Mouse (Mus musculus) thymus, postnatal 25 days (tissue): Measurements from ENCODE around the gene Gtpbp3.
"Not testable (repeated sequence)": the region's sequence is repeated elsewhere in the genome, so short reads cannot be mapped to it uniquely, and the experiment has no call there.

Source experiments
- DNase-seq: peaks from one replicate; pipeline ENCODE4 v3.0.0; 2022

The Gtpbp3 gene

GRCm38 (mm10) chr8:71498816-71499690, 11.2 kb downstream of the Gtpbp3 start:
- DNase-seq, result no peak

- DNase-seq, result no peak
Observed at GRCm38 (mm10) chr8:71504349-71504748, 16.4 kb downstream of the Gtpbp3 start.

GRCm38 (mm10) chr8:71505326-71505725, 17.4 kb downstream of the Gtpbp3 start:
- no peak for DNase-seq

GRCm38 (mm10) chr8:71505979-71506378, 18.1 kb downstream of the Gtpbp3 start:
- DNase-seq, result no peak

- DNase-seq, result peak; percentile 41
Observed at GRCm38 (mm10) chr8:71507589-71508104, 19.7 kb downstream of the Gtpbp3 start.

- DNase-seq, result no peak
Observed at GRCm38 (mm10) chr8:71509316-71509715, 21.4 kb downstream of the Gtpbp3 start.

- DNase-seq, result no peak
Observed at GRCm38 (mm10) chr8:71511644-71512043, 23.7 kb downstream of the Gtpbp3 start, which contains the start of gene Plvap. Gene Plvap, minus strand, starts transcription at chr8:71511752.

- DNase-seq, result no peak
Observed at GRCm38 (mm10) chr8:71513018-71513754, 25.3 kb downstream of the Gtpbp3 start.

GRCm38 (mm10) chr8:71515043-71515442, 27.1 kb downstream of the Gtpbp3 start:
- no peak for DNase-seq

- no peak for DNase-seq
Observed at GRCm38 (mm10) chr8:71516786-71517185, 28.9 kb downstream of the Gtpbp3 start.

GRCm38 (mm10) chr8:71519037-71519825, 31.3 kb downstream of the Gtpbp3 start:
- DNase-seq, result peak; percentile 54

- DNase-seq, result peak; percentile 97
Observed at GRCm38 (mm10) chr8:71521634-71522033, 33.7 kb downstream of the Gtpbp3 start.

GRCm38 (mm10) chr8:71525226-71526050, 37.5 kb downstream of the Gtpbp3 start, which contains the start of gene Ccdc194:
Gene Ccdc194, minus strand, starts transcription at chr8:71525711.
- DNase-seq, result no peak

GRCm38 (mm10) chr8:71526272-71526671, 38.4 kb downstream of the Gtpbp3 start:
- no peak for DNase-seq

- DNase-seq, result no peak
Observed at GRCm38 (mm10) chr8:71527162-71527870, 39.4 kb downstream of the Gtpbp3 start.

- peak; percentile 64 for DNase-seq
Observed at GRCm38 (mm10) chr8:71528362-71529073, 40.6 kb downstream of the Gtpbp3 start.

- DNase-seq, result not testable (repeated sequence)
Observed at GRCm38 (mm10) chr8:71530735-71531467, 43.0 kb downstream of the Gtpbp3 start.

GRCm38 (mm10) chr8:71534263-71534810, 46.4 kb downstream of the Gtpbp3 start:
- no peak for DNase-seq

GRCm38 (mm10) chr8:71535663-71536062, 47.8 kb downstream of the Gtpbp3 start:
- DNase-seq, result peak; percentile 71
